Mouse (Mus musculus) forebrain, embryonic 10.5 days (tissue): ENCODE results near the gene Asic4. TPM values are rescaled to one million over a fixed set of nuclear protein-coding genes. Genes with fewer than 3 reads are reported as not detected.

Experiments used
- DNase-seq: peaks from one replicate; pipeline ENCODE4 v3.0.0-alpha.2; 2017; ENCODE audit warnings: low spot score; ENCODE audit errors: extremely low spot score
- H3K27ac ChIP-seq: fragments of 300-500 bp; sonication (generic); 2 replicates; pipeline ENCODE4 v1.5.1; 2016; ENCODE audit warnings: mild to moderate bottlenecking
- H3K27me3 ChIP-seq: fragments of 300-500 bp; sonication (generic); 2 replicates; pipeline ENCODE4 v1.6.1; 2016; ENCODE audit warnings: mild to moderate bottlenecking; ENCODE audit not compliant: poor library complexity, severe bottlenecking
- H3K36me3 ChIP-seq: fragments of 300-500 bp; sonication (generic); replicated peaks from 2 replicates; pipeline ENCODE4 v1.6.1; 2016; ENCODE audit warnings: mild to moderate bottlenecking, moderate library complexity
- H3K4me1 ChIP-seq: fragments of 300-500 bp; sonication (generic); 2 replicates; pipeline ENCODE4 v1.6.1; 2016
- H3K4me3 ChIP-seq: fragments of 300-500 bp; sonication (generic); 2 replicates; pipeline ENCODE4 v1.5.1; 2016; ENCODE audit warnings: mild to moderate bottlenecking, moderate library complexity
- H3K9me3 ChIP-seq: fragments of 300-500 bp; sonication (generic); 2 replicates; pipeline ENCODE4 v1.6.1; 2016; ENCODE audit warnings: mild to moderate bottlenecking, moderate library complexity
- WGBS: fragments of 180-500 bp; shearing (Covaris S2); methylation state at CpG from one replicate; pipeline ENCODE4 v1.1.7; 2016; 5-methylcytosine and 5-hydroxymethylcytosine counted together
- polyA plus RNA-seq: library from polyadenylated mRNA; unstranded; fragments of >200 nt; fragmentation: Nextera tagmentation; extraction: Ambion mirVana; gene quantifications from 2 replicates; pipeline ENCODE4 v1.2.1, GENCODE M21; 2016

The Asic4 gene
- polyA plus RNA-seq, 1 experiment from 2014 or later, result 3.4 TPM

DNA sequence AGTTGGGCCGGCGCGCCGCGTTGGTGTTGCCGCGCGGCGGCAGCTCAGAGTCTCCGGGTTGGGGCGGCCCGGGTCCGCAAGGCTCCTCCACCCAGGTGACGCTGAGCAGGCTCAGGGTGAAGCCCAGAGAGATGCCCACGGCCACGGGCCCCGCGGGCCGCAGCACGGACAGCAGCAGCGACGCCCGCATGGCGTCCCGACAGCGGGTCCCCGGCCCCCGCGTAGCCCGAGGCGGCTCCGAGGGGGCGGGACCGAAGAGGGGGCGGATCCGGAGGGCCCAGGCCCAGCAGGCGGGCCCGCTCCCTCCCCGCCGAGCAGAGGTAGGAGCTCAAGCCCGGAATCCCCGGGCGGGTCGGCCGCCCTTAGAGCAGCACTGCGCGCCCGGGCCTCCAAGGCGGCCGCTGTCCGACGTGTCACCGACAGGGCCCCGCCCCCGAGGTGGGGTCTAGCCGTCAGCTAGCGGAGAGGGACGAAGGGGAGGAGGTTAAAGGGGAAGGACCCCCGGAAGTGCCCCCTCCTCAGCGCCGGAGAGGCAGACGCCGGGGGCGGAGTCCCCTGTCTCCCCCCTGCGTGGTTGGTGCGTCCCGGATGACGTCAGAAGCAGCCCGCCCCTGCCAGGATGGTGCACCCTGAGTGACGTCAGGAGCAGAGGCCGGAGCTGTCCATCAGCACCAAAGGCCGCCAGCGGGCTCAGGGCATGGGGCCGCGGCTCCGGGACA lies 28.8 kb downstream of the Asic4 start, which contains the start of the genes Chpf and Tmem198:
Gene Chpf, minus strand, starts transcription at position 392 of the 719 bp plus-strand sequence.
Gene Tmem198, plus strand, starts transcription at position 617 of the 719 bp plus-strand sequence.
- peak within 1 kb of the TSS; percentile 89 for H3K4me3 ChIP-seq
- H3K36me3 ChIP-seq, result peaks cover 30% of the 10 kb centered on the region
- whole genome bisulfite sequencing, result under 1% methylated on average over 76 of the region's 76 CpGs
- DNase-seq, result peak; percentile 100
- peaks cover 40% of the 10 kb centered on the region for H3K4me1 ChIP-seq
- H3K27ac ChIP-seq, result peak within 1 kb of the TSS; percentile 90
- no peaks in the 10 kb centered on the region for H3K9me3 ChIP-seq
- H3K27me3 ChIP-seq, result peaks cover 78% of the 10 kb centered on the region

DNA sequence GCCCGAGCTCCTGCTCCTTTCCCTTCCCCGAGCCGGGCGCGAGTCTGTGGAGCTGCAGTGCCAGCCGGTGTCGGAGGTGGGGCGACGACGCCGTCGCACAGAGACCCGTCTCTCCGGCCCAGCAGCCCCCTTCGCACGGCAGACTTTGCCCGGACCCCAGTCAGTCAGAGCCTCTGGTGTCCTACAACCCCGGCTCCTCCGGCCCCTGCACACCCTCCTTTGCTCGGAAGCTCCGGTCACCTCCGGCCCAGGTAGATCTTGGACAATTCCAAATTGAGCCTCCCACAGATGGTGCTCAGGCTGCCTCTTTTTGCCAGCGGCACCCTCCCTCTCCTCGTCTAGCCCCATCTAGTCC lies 29.4 kb downstream of the Asic4 start:
- H3K4me1 ChIP-seq, result peaks cover 40% of the 10 kb centered on the region
- no peak for DNase-seq
- 2% methylated on average over 23 of the region's 24 CpGs for WGBS
- no peaks in the 10 kb centered on the region for H3K9me3 ChIP-seq
- H3K36me3 ChIP-seq, result peaks cover 25% of the 10 kb centered on the region
- H3K27ac ChIP-seq, result peak overlapping the region; percentile 90
- peaks cover 81% of the 10 kb centered on the region for H3K27me3 ChIP-seq
- H3K4me3 ChIP-seq, result peak overlapping the region; percentile 89

DNA sequence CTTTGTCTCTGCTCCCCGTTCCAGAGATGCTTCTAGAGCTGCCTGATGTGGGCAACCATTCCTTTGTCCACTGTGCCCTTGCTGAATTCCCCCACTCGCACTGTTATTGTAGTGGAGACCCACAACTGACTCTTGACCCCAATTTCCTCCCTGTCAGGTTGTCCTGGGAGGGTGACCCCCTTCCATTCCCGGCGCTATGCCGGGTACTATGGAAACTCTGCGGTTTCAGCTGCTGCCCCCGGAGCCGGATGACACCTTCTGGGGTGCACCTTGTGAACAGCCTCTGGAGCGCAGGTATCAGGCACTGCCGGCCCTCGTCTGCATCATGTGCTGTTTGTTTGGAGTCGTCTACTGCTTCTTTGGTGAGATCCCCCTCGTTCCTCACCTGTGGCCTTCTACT lies 29.8 kb downstream of the Asic4 start:
- Histone ChIP-seq H3K4me1 (peaks cover 40% of the 10 kb centered on the region), H3K4me3 (peak overlapping the region; percentile 89), H3K9me3 (no peaks in the 10 kb centered on the region), H3K27me3 (peaks cover 81% of the 10 kb centered on the region), H3K36me3 (peaks cover 25% of the 10 kb centered on the region), H3K27ac (peak overlapping the region; percentile 90)
- no peak for DNase-seq
- 21% methylated on average over 13 of the region's 13 CpGs for WGBS

DNA sequence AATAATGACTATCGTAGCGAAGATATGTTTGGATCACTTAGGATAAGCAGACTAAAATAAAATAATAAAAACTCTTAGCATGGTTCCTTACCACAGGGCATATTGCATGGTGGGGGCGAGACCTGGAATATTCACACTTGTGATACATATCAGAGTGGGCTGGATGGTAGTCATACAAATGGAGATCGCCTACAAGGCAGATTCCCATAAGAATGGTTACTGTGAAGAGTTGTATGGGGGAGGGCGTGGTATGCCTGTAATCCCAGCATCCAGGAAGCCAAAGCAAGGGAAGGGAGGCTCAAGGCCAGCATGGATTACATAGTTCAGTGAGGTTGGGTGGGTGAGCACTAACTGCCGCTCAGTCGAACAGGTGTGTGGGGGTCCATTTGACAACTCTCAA lies 30.5 kb downstream of the Asic4 start:
- H3K9me3 ChIP-seq, result no peaks in the 10 kb centered on the region
- no peak overlapping the region for H3K4me3 ChIP-seq
- WGBS, result 88% methylated on average over 7 of the region's 7 CpGs
- peaks cover 81% of the 10 kb centered on the region for H3K27me3 ChIP-seq
- H3K36me3 ChIP-seq, result peaks cover 19% of the 10 kb centered on the region
- H3K4me1 ChIP-seq, result peaks cover 40% of the 10 kb centered on the region
- no peak for DNase-seq
- no peak overlapping the region for H3K27ac ChIP-seq

DNA sequence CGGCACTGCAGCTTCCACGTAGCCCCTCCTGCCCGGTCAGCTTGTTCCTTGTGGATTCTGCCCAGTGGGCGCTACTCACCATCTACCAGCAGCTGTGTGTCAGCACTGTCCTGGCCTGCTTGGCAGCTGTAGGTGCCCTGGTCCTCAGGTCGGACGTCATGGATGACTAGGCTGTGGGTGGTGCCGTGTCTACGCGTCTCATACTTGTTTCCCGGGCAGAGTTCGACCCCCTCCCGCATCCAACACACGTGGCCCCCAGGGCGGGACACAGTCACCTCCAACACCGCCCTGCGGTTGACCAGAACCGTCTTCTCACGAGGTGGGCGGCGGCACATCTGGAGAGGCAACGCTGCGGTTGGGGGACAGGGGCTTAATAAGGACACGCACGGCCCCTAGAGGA lies 36.3 kb downstream of the Asic4 start:
- DNase-seq, result no peak
- Histone ChIP-seq H3K9me3 (no peaks in the 10 kb centered on the region), H3K36me3 (peaks cover 27% of the 10 kb centered on the region), H3K4me3 (peak overlapping the region; percentile 69), H3K27ac (no peak overlapping the region), H3K4me1 (peaks cover 30% of the 10 kb centered on the region), H3K27me3 (peaks cover 100% of the 10 kb centered on the region)
- 6% methylated on average over 24 of the region's 24 CpGs for WGBS

DNA sequence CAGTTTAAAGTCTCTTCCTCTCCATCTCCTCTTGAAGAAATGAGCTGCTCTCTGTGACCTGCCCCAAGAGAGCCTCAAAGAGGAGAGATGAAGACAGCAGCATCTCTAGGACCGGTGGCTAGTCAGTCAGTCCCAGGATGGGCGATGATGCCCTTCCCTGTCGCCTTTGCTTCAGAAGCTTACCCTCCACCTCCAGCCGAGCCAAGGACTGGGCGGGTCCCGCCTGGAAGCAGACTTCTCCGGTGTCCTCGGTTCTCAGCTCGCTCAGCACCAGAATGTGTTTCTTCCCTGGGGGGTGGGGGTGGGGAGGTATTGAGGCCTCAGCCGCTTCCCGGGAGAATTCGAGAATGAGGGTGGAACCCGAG lies 36.8 kb downstream of the Asic4 start:
- Histone ChIP-seq H3K27ac (0 out of 2 replicates have a peak overlapping the region, but pooled peaks have one; percentile 48), H3K36me3 (peaks cover 30% of the 10 kb centered on the region), H3K4me1 (peaks cover 30% of the 10 kb centered on the region), H3K27me3 (peaks cover 100% of the 10 kb centered on the region), H3K9me3 (no peaks in the 10 kb centered on the region), H3K4me3 (peak overlapping the region; percentile 69)
- DNase-seq, result no peak
- under 1% methylated on average over 13 of the region's 13 CpGs for WGBS

DNA sequence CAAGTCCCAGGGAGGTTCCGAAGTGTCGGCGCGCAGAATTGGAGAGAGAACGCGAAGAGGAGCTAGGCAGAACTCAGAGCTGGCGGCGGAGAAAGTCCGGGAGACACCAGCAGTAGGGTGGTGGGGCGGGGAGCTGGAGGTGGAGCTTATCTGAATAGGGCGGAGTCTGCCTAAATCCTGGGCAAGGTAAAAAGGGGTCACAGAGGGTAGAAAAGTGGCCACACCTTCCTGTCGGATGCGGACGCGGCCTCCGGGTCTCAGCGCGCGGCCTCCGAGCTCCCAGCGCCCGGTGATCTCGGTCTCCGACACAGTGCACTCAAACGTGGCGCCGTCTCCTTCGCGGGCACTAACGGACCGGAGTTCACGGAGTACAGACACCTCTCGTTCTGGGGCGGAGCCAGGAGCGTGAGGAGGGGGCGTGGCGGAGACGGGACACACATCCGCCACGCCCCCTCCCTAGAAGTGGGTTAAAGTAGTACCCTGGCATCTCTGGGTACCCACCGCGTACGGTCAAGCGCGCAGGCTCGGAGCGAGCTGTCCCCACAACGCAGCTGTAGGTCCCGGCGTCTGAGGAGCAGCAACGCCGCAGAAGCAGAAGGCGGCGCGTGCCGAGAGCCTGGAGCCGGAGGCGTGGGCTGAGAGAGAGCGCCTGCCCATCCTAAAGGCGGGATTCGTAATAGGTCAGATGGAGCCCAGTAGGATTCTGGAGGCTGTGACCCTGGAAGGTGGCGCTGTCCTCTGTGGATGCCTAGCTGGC lies 37.3 kb downstream of the Asic4 start:
- H3K27ac ChIP-seq, result peak overlapping the region; percentile 48
- H3K9me3 ChIP-seq, result no peaks in the 10 kb centered on the region
- H3K4me3 ChIP-seq, result peak overlapping the region; percentile 69
- H3K4me1 ChIP-seq, result peaks cover 33% of the 10 kb centered on the region
- DNase-seq, result peak; percentile 83
- WGBS, result under 1% methylated on average over 62 of the region's 62 CpGs
- peaks cover 100% of the 10 kb centered on the region for H3K27me3 ChIP-seq
- H3K36me3 ChIP-seq, result peaks cover 36% of the 10 kb centered on the region

DNA sequence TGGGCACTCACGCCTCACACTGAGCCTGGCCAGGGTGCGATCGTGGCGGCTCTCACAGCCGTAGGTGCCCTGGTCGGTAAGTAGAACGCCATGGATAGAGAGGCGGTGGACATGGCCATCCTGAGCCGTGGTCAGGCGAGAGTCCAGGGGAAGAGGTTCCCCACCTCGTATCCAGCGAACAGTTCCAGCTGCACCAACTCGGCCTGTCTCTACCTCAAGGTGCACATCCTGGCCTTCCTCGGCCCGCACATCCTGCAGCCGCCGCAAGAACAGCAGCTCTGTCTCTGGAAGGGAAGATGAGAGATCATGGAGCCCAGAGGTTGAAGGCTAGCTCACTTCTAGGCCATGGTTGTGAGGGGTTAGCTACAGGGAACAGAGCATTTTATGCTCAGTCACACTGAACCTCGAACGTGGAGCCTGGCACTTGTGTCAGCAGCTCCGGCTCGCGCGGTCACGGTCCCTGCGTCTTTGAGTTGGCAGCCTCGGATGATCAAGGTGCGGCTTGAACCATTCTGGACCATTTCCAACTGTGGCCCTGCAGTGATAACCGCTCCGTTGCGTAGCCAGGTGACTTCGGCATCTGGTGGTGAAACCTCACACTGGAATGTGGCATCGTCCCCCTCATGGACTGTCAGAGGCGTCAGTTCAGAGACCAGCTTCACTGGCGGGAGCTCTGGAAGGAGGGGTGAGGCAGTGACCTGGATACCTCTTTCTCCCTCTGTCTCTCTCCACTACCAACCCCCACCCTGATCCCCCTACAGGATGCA lies 40.7 kb downstream of the Asic4 start:
- H3K9me3 ChIP-seq, result no peaks in the 10 kb centered on the region
- H3K4me3 ChIP-seq, result no peak overlapping the region
- H3K4me1 ChIP-seq, result peaks cover 40% of the 10 kb centered on the region
- no peak overlapping the region for H3K27ac ChIP-seq
- WGBS, result 86% methylated on average over 34 of the region's 34 CpGs
- H3K27me3 ChIP-seq, result peaks cover 94% of the 10 kb centered on the region
- H3K36me3 ChIP-seq, result peaks cover 40% of the 10 kb centered on the region
- DNase-seq, result no peak

DNA sequence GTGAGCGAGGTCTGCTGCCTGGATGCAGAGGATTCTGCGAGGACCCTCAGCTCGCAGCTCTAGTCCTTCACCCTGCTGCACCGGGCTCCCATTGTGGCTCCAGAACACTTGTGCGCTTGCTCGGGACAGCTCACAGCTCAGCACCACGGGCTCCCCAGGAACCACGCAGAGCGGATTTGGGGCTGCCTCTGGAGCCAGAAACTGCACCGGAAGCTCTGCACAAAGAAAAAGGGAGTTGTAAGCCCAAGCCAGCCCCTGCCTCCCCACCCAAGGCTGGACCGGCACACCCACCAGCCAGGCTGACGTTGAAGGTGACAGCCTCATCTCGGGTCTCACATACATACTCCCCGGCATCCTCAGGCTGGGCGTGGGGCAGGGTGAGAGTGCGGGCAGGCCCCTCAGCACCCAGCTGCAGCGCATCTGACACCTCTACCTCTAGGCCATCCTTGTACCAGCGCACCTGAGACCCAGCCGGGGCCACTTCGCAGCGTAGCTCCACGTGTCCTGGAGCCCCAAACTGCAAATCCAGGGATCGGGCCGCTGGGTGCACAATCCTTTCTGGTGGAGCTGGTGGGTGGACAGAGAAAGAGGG lies 42.4 kb downstream of the Asic4 start:
- no peak for DNase-seq
- 32% methylated on average over 24 of the region's 24 CpGs for WGBS
- H3K27me3 ChIP-seq, result peaks cover 82% of the 10 kb centered on the region
- H3K4me1 ChIP-seq, result peaks cover 24% of the 10 kb centered on the region
- H3K27ac ChIP-seq, result no peak overlapping the region
- no peaks in the 10 kb centered on the region for H3K9me3 ChIP-seq
- H3K4me3 ChIP-seq, result no peak overlapping the region
- peaks cover 57% of the 10 kb centered on the region for H3K36me3 ChIP-seq

DNA sequence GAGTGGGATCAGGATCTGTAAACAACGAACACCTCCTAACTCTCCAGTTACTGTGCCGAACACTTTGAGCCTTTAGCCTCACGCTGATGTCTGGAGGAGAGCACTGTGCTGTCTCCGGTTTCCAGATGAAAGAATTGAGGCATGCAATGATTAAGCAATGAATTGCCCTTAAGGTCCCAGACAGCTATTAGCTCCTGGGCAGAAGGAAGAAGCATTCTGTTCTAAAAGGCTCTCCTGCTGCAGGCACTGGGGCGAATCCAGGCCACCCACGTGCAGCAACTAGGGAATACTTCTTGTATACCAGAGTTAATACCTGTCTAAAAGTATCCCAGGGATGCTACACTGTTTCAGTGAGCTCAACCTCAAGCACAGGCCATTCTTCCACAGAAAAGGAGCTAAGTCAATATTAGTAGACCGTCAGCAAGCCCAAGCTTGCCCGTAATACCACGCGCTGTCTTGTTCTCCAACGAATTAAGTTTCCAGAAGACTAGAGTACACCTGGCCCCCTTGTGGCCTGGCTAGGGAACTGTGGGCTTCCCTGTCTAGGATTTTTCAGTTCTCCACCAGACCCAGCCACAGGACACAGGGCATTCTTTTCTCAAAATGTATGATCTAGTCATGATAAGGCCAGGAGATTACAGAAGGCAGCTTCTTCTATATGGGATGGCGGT lies 44.8 kb downstream of the Asic4 start:
- Histone ChIP-seq H3K4me1 (peaks cover 15% of the 10 kb centered on the region), H3K27me3 (peaks cover 59% of the 10 kb centered on the region), H3K4me3 (no peak overlapping the region), H3K27ac (no peak overlapping the region), H3K9me3 (no peaks in the 10 kb centered on the region), H3K36me3 (peaks cover 74% of the 10 kb centered on the region)
- peak; percentile 62 for DNase-seq
- WGBS, result 58% methylated on average over 12 of the region's 12 CpGs

DNA sequence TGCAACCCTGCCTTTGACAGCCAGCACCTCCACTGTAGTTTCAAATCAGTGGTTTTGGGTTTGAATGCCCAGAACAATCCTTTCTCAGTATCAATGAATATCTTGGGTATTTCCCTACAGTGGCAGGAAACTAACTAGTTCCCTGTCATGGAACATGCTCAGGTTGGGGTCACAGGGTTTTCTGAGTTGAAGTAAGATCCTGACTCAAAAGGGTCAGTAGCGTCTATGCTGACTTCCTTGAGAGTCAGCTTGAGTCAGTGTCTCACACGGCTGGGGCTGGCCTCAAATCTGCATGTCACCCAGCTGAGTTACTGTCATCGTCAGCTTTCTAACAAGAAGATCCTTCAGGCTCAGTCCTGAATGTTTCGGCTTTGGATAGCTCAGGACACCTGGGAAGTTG lies 48.7 kb downstream of the Asic4 start:
- Histone ChIP-seq H3K27me3 (peaks cover 31% of the 10 kb centered on the region), H3K4me3 (no peak overlapping the region)

DNA sequence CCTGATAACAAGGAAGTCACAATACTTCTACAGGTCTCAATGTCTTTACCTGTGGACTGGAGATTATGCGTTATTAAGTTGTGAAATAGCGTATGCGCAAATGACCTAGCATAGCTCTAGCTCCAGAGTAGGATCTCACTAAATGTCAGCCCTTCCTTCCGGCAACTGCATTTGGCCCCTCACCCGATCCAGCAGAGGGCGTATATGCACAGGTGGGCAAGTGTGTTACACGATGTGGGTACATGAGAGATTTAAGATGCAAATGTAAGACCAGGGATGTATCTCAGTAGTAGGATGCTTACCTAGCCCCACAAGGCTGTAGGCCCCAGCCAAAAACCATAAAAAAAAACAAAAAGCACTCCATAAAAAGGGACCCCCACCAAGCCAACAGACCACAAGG lies 49.2 kb downstream of the Asic4 start:
- Histone ChIP-seq H3K9me3 (no peaks in the 10 kb centered on the region), H3K4me3 (no peak overlapping the region), H3K36me3 (peaks cover 86% of the 10 kb centered on the region), H3K4me1 (peaks cover 20% of the 10 kb centered on the region), H3K27ac (no peak overlapping the region), H3K27me3 (peaks cover 36% of the 10 kb centered on the region)
- DNase-seq, result no peak
- 87% methylated on average over 7 of the region's 7 CpGs for WGBS

More for the DNA sequence above, 48.7 kb downstream of the Asic4 start:
- Histone ChIP-seq H3K9me3 (no peaks in the 10 kb centered on the region), H3K27ac (no peak overlapping the region), H3K4me1 (peaks cover 15% of the 10 kb centered on the region), H3K36me3 (peaks cover 85% of the 10 kb centered on the region)
- no peak for DNase-seq
- 90% methylated on average over 4 of the region's 4 CpGs for WGBS
